Mouse (Mus musculus) mouse embryonic stem cell (cell line): ENCODE data around the gene Ercc2.

Experiments
- in situ Hi-C, 2 experiments: fragments of 300-500 bp; cut with MboI; formaldehyde crosslinking; loops; 1 replicate in 1 of 2; 3 replicates in 1 of 2; pipeline ENCODE4 v1.14.3; 2019 to 2020; ENCODE audit warnings: low sequenced_read_pairs in 2 of 2, low pct_unique_long_range_greater_than_20kb in 1 of 2, mixed read lengths in 1 of 2; ENCODE audit not compliant: unreplicated experiment in 1 of 2

Gene Ercc2

GRCm38 (mm10) chr7:19381377-19382165, at the start of gene Ercc2:
Gene Ercc2, plus strand, starts transcription at chr7:19382010.
- in situ Hi-C loops, result no loop called here

DNA sequence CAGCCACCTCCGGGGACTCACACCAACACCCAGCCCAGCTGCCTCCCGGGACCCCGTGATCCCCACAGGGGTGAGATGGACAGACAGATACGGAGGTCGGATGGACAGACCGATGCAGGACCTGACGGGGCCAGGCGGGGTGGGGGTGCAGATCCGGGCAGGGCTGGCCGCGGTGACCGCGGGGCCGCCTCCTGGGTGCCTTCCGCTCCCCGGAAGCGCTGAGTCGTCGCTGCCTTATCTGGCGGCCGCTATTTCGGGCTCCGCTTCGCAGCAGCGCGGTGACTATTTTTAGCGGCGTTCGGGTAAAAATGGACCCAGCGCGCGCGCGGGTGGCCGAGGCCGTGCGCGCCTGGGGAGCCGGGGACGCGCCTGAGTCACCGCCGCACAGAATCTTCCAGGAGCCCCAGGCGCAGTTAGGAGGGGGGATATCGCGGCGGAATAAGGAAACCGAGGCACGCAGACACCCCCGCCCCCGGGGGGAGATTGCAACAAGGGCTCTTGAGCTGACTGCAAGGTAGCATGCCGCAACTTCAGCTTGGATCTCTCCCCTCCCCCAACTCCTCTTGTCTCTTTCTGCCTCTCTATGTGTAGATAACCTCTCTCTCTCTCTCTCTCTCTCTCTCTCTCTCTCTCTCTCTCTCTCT, 49.0 kb upstream of the Ercc2 start:
- in situ Hi-C loops, result no loop called here

GRCm38 (mm10) chr7:19335583-19335982, 46.2 kb upstream of the Ercc2 start:
- in situ Hi-C loops, result no loop called here

DNA sequence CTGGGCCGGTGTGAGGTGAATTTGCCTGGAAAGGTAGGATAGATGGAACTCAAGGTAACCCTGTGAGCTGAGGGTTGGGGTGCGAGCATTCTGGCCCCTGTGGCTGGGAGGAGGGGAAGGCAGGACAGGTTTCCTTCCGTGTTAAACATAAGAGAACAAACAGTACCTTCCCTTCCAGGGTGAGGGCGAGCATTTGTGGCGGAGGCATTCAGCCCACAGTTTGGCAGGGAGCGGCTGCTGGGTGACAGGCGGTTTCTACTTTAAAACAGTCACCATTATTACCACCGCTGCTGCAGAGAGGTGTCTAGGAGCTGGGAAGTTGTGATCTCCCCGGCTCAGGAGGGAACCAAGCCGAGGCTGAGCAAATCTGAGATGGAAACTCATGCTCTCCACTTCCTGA, 44.7 kb upstream of the Ercc2 start:
- in situ Hi-C loops, result no loop called here

GRCm38 (mm10) chr7:19338060-19338459, 43.8 kb upstream of the Ercc2 start:
- in situ Hi-C loops, result no loop called here

- in situ Hi-C loops, result no loop called here
Observed at GRCm38 (mm10) chr7:19338596-19338995, 43.2 kb upstream of the Ercc2 start.

GRCm38 (mm10) chr7:19341250-19341649, 40.6 kb upstream of the Ercc2 start:
- in situ Hi-C loops, result no loop called here

DNA sequence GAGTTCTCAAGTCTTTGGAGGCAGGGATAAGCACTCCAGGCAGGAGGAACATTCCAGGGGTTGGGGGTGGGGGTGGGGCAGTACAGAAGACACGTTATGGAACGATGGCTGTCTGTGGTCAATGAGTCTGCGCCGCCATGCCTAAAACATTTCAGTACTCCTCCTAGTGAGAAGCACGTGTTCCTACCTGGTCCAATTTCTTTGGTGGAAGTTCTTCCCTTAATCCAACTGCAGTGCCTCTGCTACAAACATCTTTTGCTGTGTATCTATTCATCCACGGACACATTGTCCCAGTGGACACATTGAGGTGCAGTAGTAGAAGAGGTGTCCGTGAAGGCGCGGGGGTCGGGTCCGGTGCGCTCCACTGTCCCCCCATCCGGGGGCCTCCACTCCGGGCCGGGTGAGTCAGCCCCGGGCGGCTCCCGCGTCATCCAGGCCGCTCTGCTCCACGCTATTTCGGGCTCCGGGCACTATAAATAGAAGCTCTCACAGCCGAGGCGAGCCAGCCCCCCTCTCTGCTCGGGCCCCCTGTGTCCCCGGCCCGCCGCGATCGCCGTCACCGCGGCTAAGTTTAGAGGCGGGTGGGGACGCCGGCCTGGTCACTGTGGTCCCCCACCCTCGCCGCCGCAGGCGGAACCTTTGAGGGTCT, 39.9 kb upstream of the Ercc2 start:
- in situ Hi-C loops, result no loop called here

GRCm38 (mm10) chr7:19342481-19343027, 39.3 kb upstream of the Ercc2 start:
- in situ Hi-C loops, result no loop called here

DNA sequence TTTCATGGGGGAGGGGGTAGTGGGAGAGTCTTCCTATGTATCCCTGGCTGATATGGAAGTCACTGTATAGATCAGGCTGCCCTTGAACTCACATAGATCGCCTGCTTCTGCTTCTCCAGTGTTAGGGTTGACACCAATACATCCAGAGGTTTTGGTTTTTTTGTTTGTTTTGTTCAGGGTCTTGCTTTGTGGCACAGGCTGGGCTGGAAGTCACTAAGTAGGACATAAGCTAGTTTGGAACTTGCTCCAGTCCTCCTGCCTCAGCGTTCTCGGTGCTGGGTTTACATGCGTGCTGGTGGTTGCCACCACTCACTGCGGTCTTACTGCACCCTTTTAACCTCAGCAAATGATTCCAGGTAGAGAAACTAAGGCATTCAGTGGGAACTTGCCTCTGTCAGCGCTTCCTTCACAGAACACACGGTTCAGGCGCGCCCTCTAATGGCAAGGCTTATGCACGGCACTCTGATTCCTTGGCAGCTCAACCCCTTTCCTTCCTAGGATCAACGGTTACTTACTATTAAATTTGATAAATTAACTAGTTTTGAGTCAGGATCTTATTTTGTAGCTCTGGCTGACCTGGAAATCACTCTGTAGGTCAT, 38.5 kb upstream of the Ercc2 start:
- in situ Hi-C loops, result no loop called here

GRCm38 (mm10) chr7:19344237-19344847, 37.5 kb upstream of the Ercc2 start, which contains the start of gene Ercc1:
Gene Ercc1, plus strand, starts transcription at chr7:19344778.
- in situ Hi-C loops, result no loop called here

DNA sequence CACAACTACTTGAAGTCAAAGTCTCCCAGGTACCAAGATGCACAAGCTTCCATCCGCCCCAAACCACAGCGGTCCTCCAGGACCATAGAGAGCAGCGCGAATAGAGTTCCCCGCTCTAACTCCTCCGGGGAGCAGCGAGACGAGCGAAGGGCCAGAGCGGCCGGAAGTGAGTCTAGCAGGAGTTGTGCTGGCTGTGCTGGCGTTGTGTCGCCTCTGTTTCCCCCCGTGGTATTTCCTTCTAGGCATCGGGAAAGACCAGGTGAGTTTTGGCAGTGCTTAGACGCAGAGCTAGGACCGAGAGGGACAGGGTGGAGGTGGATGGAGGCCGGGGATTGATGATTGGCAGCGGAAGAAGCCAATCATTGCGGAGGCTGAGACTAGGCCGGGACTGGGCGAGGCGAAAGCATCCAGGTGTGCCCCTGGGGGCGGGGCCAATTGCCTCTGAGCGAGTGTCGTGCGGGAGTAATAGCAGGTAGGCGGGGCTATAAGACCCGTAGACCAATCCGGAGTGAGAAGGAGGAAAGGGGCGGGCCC, 36.8 kb upstream of the Ercc2 start:
- in situ Hi-C loops, result no loop called here

GRCm38 (mm10) chr7:19349188-19349915, 32.5 kb upstream of the Ercc2 start:
- in situ Hi-C loops, result no loop called here

DNA sequence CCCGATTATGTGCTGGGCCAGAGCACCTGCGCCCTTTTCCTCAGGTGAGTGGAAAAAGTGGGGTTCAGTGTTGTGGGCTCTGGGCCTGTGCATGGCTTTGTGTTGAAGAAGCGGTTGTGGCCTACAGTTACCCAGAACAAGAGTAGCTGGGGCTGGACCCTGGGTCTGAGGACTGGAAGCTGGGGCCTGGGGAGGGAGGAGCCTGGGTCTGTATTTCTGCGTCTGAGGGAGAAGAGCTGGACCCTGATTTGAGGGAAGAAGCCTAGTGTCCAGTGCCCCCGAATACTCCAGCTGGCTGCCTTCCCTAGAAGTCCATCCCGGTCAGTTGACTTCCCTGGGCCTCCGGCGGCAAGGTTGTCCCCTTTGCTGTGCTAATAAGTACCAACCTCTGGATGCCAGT, 31.6 kb upstream of the Ercc2 start:
- in situ Hi-C loops, result no loop called here

DNA sequence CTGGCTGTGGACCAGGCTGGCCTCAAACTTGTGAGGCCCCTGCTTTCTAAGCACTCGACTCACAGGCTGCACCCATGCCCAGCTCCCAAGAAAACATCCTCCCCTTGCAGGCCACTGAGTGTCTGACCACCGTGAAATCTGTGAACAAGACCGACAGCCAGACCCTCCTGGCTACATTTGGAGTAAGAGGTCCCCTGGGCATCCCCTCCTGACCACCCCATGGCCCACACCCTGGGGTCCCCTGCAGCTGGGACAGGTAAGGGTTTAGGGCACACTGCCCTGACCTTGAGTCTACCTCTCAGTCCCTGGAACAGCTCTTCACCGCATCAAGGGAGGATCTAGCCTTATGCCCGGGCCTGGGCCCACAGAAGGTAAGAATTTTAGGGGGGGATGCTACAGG, 26.8 kb upstream of the Ercc2 start:
- in situ Hi-C loops, result no loop called here

DNA sequence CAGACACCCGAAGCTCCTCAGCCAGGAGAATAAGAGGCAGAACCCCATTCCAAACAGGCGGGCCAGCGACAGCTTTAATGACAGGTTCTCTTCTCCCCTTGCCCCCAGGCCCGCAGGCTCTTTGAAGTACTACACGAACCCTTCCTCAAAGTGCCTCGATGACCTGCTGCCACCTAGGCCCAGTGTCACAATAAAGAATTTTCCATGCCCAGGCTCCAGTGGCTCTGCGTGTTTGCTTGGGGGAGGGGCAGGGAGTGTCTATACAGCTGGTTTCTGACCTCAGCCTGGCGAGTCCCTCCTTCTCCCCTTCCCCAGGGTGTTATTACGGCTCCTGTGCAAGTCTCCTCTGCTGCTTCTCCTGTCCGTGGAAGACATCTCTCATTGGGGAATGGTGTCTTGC, 25.5 kb upstream of the Ercc2 start:
- in situ Hi-C loops, result no loop called here

GRCm38 (mm10) chr7:19357381-19358375, 24.1 kb upstream of the Ercc2 start:
- in situ Hi-C loops, result no loop called here
